Mouse (Mus musculus): ENCODE measurements around the gene Tmem221.

DNA sequence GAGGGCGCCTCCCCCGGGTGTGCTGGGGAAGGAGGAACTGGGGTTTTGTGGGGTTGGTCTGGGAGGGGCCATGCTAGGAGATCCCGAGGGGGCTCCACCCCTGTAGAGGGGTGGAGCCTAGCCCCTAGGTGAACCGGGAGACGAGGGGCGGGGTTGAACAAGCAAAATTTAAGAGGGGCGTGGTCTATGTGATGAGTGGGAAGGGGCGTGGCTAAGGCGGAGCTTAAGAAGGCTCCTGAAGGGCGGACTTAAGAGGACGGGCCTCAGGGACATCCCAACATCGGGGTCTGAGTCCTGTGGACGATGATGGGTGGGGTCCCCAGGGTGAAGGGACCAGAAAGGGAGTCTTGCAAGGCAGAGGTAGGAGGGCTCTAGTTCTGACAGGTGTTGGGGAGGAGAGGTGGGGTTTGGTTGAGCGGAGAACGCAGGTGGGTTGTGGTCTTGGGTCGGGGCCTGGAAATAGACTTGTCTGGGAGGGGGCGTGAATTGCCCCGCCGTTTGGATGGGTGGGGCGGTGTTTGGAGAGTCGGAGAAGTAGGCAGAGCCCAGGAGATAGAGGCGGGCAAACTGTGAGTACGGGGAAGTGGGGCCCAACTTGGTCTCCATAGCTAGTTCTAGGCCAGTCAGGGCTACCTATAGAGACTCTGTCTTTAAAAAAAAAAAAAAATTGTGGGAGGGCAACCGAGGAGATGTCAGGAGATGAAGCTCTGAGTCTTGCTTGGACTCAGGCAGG, 453 bp upstream of the Tmem221 start:
- no peak for TF ChIP-seq CTCF (IDR thresholded peaks at IDR 0.05; ENCODE audit: extremely low read depth, insufficient read depth, low read length)
- no peak for TF ChIP-seq POLR2A (IDR thresholded peaks at IDR 0.05; ENCODE audit: extremely low read depth, insufficient read depth, low read length)
